Mouse (Mus musculus): Measurements from ENCODE around the gene Ufsp1.
"Not testable (repeated sequence)": the region's sequence is repeated elsewhere in the genome, so short reads cannot be mapped to it uniquely, and the experiment has no call there.

Gene Ufsp1

GRCm38 (mm10) chr5:137293839-137294743 is at the start of gene Ufsp1:
TSS of gene Ufsp1 (plus strand) at chr5:137294629.
- peak; percentile 95 to 96 for DNase-seq (ENCODE audit: low spot score in 2 of 2)

- DNase-seq (ENCODE audit: low spot score in 2 of 2): no peak
Observed at GRCm38 (mm10) chr5:137263897-137264720, 30.3 kb upstream of the Ufsp1 start.

- DNase-seq (ENCODE audit: low spot score in 2 of 2): no peak
Observed at GRCm38 (mm10) chr5:137264787-137265186, 29.6 kb upstream of the Ufsp1 start.

DNA sequence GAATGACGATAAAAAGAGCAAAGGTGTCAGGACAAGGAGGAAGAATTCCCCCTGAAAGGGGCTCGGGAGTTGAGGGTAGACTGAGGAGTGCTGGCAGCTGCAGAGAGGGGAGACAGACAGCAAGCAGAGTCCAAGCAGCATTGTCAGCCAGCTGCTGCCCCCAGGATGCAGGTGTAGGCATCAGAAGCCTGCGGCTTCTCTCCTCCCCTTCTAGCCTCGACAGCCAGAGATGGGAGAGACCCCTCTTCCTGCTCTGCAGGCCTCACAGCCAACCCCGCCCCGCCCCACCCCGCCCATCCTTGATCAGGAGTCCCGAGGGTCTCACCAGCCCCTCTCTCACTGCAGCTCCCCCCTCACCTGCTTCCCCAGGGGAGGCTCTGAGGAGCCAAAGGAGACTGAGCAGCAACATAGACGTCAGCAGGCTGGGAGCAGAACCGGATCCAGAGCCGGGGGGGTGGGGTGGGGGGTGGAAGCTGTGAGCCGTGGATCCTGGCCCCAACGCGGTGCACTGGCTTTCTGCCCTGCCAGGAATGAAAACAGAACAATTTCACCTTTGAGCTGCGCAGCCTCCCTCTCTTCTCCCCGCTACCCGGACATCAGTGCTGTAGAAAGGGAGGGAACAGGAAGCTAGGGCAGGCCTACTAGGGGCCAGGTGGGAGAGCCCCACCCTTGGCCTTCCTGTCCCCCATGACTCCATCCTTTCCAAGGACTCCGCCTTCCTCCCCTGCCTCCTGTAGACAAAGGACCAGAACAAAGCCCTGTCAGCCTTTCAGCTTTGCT is 26.1 kb upstream of the Ufsp1 start:
- no peak for DNase-seq (ENCODE audit: low spot score in 2 of 2)

DNA sequence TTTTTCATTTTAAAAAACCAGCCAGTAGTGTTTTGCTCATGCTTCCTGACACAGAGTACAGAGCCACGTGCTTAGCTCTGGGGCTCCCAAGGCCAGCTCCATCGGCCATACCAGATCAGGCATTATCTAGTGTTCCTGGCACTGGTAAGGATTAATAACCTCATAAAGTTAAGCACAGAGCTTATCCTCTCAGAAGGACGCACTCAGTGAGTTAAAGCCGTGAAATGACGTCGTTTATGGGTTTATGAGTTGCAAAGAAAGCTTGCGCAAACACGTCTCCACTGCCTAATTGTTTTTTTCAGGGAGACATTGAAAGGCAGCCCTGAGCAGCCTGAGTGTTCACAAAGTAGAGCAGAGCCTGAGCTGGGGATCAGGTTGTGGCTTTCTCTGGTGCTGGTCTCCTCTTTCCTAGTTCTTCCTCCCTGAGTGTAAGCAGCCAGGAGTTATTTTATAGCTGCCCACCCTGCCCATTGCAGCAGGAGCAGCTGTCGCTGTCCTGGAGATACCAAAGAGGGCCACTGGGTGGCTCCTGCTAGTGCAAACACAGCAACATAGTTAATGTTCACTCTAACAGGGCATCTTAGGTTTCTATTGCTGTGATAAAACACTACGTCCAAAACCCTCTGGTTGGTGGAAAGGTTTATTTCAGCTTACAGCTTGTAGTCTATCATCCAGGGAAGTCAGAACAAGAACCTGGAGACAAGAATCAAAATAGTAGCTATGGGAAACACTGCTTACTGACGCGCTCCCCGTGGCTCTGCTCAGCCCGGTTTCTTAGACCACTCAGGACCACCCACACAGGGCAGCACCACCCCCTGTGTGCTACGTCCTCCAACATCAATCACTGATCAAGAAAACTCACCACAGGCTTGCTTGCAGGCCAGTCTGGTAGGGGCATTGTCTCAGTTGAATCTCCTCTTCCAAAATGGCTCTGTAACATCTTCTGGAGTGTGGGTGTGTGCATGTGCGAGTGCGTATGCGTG is 16.8 kb upstream of the Ufsp1 start:
- DNase-seq (ENCODE audit: low spot score in 2 of 2): no peak

DNA sequence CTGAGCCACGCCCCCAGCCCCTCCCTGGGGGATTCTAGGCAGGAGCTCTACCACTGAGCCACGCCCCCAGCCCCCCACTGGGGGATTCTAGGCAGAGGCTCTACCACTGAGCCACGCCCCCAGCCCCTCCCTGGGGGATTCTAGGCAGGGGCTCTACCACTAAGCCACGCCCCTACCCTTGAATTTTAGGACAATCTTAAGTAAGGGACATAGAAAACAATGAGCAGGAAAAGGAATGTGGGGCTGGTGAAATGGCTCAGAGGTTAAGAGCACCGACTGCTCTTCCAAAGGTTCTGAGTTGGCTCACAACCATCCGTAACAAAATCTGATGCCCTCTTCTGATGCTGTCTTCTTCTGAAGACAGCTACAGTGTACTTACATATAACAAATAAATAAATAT is 10.0 kb upstream of the Ufsp1 start:
- DNase-seq (ENCODE audit: low spot score in 2 of 2): not testable (repeated sequence)

GRCm38 (mm10) chr5:137285045-137285444 is 9.4 kb upstream of the Ufsp1 start:
- no peak for DNase-seq (ENCODE audit: low spot score in 2 of 2)

DNA sequence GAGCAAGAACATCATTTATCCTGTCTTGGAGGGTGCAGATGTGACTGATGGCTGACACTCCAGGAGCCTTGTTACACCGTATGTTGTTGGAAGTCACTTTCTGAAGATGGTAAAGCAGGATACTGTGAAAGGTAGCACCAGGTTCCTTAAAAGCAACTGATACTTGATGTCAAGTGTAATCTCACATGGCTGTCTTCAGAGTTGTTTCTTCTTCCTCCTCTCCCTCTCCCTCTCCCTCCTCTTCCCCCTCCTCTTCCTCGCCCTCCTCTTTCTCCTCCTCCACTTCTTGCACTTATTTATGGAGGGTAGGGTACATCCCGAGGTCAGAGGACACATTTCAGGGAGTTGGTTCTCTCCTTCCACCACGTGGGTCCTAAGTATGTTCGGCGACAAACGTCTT is 8.4 kb upstream of the Ufsp1 start:
- DNase-seq (ENCODE audit: low spot score in 2 of 2): no peak

DNA sequence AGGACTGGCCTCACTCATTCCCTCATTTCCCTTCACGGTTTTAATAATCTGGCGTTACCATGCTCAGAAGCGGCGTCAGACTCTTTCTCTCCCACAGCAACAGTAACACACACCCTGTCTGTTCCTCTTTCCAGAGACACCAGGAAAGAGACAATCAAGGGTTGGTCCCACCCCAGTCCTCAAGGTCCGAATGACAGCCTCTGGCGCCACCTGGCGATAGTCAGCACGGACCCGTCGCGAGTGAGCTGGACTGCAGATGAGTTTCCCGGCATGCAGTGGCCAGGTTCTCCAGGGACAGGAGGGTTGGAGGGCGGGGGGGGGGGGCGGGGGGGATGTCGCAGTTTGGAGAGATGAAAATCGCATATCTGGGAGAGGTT is 7.8 kb upstream of the Ufsp1 start:
- DNase-seq (ENCODE audit: low spot score in 2 of 2): peak in 1 of 2 experiments; percentile 96

GRCm38 (mm10) chr5:137287032-137287952 is 7.1 kb upstream of the Ufsp1 start, which contains the start of gene Ache:
TSS of gene Ache (plus strand) at chr5:137287519.
- DNase-seq (ENCODE audit: low spot score in 2 of 2): peak in 1 of 2 experiments; percentile 77

DNA sequence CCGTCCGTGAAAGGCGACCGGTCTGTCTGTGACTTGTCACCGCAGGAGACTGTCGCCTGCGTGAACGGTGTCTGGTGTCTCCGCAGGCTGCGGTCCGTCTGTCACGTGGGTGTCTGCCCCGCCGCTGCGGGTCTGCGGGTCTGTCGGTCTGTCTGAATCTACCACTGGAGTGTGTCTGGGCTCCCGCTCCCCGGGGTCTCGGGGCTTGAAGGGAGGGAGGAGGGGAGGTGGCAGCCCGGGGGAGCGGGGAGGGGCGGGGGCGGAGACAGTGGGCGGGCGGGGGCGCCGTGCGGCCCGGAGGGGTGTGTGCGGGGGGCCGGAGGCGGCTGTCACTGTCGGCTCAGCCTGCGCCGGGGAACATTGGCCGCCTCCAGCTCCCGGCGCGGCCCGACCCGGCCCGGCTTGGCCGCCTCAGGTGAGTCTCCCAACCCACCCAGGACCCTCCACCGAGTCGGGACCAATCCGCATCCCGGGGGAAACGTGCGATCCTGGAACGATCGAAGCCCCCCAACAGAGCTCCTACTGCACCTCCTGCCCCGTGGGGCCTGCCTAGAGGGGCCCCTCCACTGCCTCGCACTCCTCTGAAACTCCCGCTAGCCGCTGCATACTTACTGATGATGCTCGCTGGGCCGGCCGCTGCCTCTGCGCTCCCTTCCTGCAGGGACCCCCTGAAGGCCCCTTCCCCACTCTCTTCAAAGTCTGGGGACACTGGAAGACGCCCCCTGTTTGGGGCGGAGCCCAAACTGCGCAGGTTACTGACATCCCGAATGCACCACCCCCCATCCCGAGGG is 6.3 kb upstream of the Ufsp1 start:
- DNase-seq (ENCODE audit: low spot score in 2 of 2): peak in 1 of 2 experiments; percentile 68

DNA sequence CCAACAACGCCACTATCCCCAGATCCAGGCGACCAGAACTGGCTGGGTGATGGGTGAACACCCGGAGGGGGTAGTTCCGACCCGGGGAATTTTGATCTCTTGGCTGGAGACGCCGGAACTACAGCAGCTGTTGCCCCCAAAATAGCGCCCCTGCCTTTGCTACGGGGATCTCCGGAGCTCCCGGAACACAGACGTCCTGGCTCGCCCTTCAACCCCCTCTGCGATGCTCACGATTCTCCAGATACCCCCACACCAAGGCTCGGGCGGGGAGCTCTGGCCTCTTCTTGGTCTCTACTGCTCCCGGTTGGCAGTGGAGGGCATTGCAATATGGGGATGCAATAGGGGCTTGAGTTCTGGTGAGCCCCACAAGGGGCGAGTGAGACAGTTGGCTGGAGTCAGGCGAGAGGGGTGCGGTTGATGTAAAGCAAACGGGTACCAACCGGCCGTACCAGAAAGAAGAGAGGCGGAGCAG is 5.4 kb upstream of the Ufsp1 start:
- DNase-seq (ENCODE audit: low spot score in 2 of 2): peak in 1 of 2 experiments; percentile 67

DNA sequence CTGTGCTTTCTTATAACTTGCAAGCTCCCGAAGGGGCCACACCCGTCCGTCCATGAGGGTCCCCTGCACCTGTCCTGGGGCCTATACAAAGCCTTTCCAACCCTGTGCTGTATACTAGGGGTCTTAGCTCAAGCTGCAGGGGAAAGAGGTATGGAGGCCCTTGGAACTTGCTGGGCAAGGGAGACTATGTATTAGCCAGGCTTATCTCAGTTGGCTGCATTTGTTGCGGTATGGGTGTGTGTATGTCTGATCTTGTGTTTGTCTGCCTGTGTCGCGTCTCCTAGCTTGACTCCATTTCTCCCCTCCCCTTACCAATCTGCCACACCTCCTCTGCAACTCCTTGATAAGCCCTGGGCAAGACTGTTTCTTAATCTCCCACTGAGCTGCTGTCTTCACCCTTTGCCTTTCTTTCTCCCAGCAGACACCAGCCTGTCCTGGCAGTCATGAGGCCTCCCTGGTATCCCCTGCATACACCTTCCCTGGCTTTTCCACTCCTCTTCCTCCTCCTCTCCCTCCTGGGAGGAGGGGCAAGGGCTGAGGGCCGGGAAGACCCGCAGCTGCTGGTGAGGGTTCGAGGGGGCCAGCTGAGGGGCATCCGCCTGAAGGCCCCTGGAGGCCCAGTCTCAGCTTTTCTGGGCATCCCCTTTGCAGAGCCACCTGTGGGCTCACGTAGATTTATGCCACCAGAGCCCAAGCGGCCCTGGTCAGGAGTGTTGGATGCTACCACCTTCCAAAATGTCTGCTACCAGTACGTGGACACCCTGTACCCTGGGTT is 4.7 kb upstream of the Ufsp1 start:
- DNase-seq (ENCODE audit: low spot score in 2 of 2): no peak

- DNase-seq (ENCODE audit: low spot score in 2 of 2): no peak
Observed at GRCm38 (mm10) chr5:137290677-137291076, 3.8 kb upstream of the Ufsp1 start.

DNA sequence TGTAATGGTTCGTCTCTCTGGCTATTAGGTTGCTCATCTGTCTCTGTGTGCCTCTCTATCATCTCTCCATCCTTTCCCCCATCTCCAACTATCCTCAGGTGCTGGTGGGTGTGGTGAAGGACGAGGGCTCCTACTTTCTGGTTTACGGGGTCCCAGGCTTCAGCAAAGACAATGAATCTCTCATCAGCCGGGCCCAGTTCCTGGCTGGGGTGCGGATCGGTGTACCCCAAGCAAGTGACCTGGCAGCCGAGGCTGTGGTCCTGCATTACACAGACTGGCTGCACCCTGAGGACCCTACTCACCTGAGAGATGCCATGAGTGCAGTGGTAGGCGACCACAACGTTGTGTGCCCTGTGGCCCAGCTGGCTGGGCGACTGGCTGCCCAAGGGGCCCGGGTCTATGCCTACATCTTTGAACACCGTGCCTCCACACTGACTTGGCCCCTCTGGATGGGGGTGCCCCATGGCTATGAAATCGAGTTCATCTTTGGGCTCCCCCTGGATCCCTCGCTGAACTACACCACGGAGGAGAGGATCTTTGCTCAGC is 3.0 kb upstream of the Ufsp1 start:
- DNase-seq (ENCODE audit: low spot score in 2 of 2): no peak

GRCm38 (mm10) chr5:137293282-137293681 is 1.1 kb upstream of the Ufsp1 start:
- DNase-seq (ENCODE audit: low spot score in 2 of 2): peak in 1 of 2 experiments; percentile 78

GRCm38 (mm10) chr5:137294744-137295093 is 290 bp downstream of the Ufsp1 start:
- DNase-seq (ENCODE audit: low spot score in 2 of 2): no peak

DNA sequence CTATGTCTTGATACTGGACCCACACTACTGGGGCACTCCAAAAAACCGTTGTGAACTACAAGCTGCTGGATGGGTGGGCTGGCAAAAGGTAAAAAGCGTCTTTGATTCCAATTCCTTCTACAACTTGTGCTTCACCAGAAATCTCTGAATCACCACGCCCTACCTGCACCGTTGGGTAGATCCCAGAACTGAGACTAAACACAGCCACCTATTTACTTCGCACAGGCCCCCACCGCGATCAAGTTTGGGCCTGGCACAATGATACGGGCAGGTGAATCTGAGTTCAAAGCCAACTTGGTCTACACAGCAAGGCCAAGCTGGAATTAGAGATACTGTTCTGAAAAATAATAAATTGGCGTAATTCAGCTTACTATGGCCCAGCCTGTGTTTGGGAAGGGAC is 867 bp downstream of the Ufsp1 start:
- DNase-seq (ENCODE audit: low spot score in 2 of 2): no peak
